Mouse (Mus musculus) bone marrow, adult 2 months (tissue): ENCODE data around the gene Cd34.

Experiments
- CTCF ChIP-seq: fragments of 200-500 bp; IDR thresholded peaks from 2 replicates; pipeline ENCODE4 v1.5.1; 2011; ENCODE audit warnings: low read length, control low read depth; ENCODE audit not compliant: control insufficient read depth, insufficient read depth
- POLR2A ChIP-seq: fragments of 200-500 bp; IDR thresholded peaks from 2 replicates; pipeline ENCODE4 v1.6.1; 2011; ENCODE audit warnings: low read depth, mild to moderate bottlenecking, control low read depth, low read length, borderline replicate concordance; ENCODE audit not compliant: control insufficient read depth

GRCm38 (mm10) chr1:194995196-194995595 lies 56.6 kb downstream of the Cd34 start:
- TF ChIP-seq POLR2A (no peak), CTCF (no peak)
